Mouse (Mus musculus) midbrain, postnatal 0 days (tissue): ENCODE measurements at regions not wholly inside any gene's neighbourhood (a gene's known extent, or its start where the extent isn't known, plus 50 kb on each side); places are given as distances from the start of the nearest gene placed in this dataset.

Source experiments
- ATAC-seq: fragments of 200-750 bp; cut with Nextera tagmentation; 2 replicates; pipeline ENCODE4 v1.8.0; 2017; ENCODE audit warnings: moderate number of reproducible peaks, mild to moderate bottlenecking, moderate TSS enrichment, moderate library complexity; ENCODE audit not compliant: low FRiP score
- DNase-seq: peaks from one replicate; pipeline ENCODE4 v3.0.0-alpha.2; 2015; ENCODE audit warnings: low spot score
- H3K27ac ChIP-seq: fragments of 300-500 bp; sonication (generic); 2 replicates; pipeline ENCODE4 v1.5.1; 2014; ENCODE audit warnings: low read depth, mild to moderate bottlenecking, low read length, mixed read lengths
- H3K27me3 ChIP-seq: fragments of 300-500 bp; sonication (generic); 2 replicates; pipeline ENCODE4 v1.6.1; 2014; ENCODE audit warnings: low read length, control low read depth, mixed read lengths; ENCODE audit not compliant: insufficient read depth
- H3K36me3 ChIP-seq: fragments of 300-500 bp; sonication (generic); 2 replicates; pipeline ENCODE4 v1.6.1; 2014; ENCODE audit warnings: low read length, control low read depth, mixed read lengths; ENCODE audit not compliant: insufficient read depth
- H3K4me1 ChIP-seq: fragments of 300-500 bp; sonication (generic); 2 replicates; pipeline ENCODE4 v1.6.1; 2014; ENCODE audit warnings: mild to moderate bottlenecking, control low read depth, antibody characterized with exemption, low read length, mixed read lengths; ENCODE audit not compliant: insufficient read depth
- H3K4me2 ChIP-seq: fragments of 300-500 bp; sonication (generic); 2 replicates; pipeline ENCODE4 v1.6.1; 2014; ENCODE audit warnings: low read depth, mild to moderate bottlenecking, low read length, mixed read lengths; ENCODE audit not compliant: poor library complexity, severe bottlenecking
- H3K4me3 ChIP-seq: fragments of 300-500 bp; sonication (generic); 2 replicates; pipeline ENCODE4 v1.5.1; 2014; ENCODE audit warnings: low read depth, mild to moderate bottlenecking, low read length, moderate library complexity
- H3K9ac ChIP-seq: fragments of 300-500 bp; sonication (generic); replicated peaks from 2 replicates; pipeline ENCODE4 v1.6.1; 2014; ENCODE audit warnings: mild to moderate bottlenecking, low read length, moderate library complexity, mixed read lengths; ENCODE audit not compliant: poor library complexity, severe bottlenecking
- H3K9me3 ChIP-seq: fragments of 300-500 bp; sonication (generic); 2 replicates; pipeline ENCODE4 v1.6.1; 2016; ENCODE audit warnings: low read length, control low read depth
- CTCF ChIP-seq: IDR thresholded peaks from 2 replicates; pipeline ENCODE4 v1.5.1; 2016; ENCODE audit warnings: antibody characterized with exemption, mild to moderate bottlenecking
- WGBS: fragments of 180-500 bp; shearing (Covaris S2); extraction: QIAGEN DNeasy Blood & Tissue Kit; methylation state at CpG from one replicate; pipeline ENCODE4 v1.1.7; 2014; 5-methylcytosine and 5-hydroxymethylcytosine counted together

DNA sequence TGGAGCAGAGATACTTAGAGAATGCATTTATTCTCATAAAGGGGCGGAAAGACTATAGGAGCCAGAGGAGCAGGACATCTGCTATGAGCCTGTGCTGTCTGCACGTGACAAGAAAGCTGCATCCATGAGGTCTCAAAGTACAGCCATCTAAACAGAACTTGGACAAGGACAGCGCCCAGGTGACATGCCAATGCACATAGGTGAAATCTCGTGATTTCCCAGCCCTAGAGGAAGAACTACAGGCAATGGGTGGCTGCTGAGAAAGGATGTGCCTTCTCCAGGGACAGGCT, 681.2 kb downstream of the Pdcd6ip start:
- no peaks in the 10 kb centered on the region for H3K27me3 ChIP-seq
- no peak overlapping the region for H3K4me3 ChIP-seq
- TF ChIP-seq CTCF, result no peak
- ATAC-seq (no peak), DNase-seq (no peak)
- no peak overlapping the region for H3K4me2 ChIP-seq
- no peak overlapping the region for H3K27ac ChIP-seq
- H3K9ac ChIP-seq, result no peak overlapping the region
- 84% methylated on average over 4 of the region's 4 CpGs for WGBS
- H3K9me3 ChIP-seq, result no peaks in the 10 kb centered on the region
- H3K4me1 ChIP-seq, result no peaks in the 10 kb centered on the region
- no peaks in the 10 kb centered on the region for H3K36me3 ChIP-seq

DNA sequence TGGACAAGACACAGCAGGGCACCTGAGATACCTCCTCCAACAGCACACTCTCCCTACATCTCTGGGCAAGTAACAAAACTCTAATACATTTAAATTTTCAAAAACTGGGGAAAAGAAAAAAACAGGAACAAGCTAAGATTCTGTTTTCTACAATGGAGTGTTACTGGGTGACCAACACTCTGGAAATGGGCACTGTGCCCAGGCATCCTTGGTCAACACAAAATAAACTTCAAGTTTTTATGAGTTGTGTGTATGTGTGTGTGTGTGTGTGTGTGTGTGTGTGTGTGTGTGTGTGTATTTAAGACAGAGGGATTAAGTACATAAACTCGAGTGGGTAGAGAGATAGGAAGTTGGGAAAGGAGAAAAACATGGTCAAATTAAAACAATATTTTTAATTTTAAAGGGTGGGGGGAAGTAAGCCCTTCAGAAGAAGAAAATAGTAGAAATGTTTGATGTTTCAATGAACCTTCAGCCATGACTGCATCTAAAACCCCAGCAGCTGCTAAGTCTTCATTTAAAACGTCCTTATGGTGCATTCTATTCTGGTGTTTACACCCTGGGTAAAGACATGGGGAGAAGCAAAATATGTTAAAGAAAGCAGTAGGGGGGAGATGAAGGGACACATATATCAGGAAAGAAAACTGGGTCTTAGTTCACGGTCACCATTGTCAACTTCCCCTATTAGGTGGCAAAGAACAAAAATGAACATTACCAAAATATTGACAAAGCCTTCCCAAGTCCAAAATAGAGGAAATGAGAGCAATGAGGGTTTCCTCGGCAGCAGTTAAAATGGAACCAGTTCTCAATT, 681.8 kb downstream of the Pdcd6ip start:
- 81% methylated on average over 4 of the region's 4 CpGs for WGBS

DNA sequence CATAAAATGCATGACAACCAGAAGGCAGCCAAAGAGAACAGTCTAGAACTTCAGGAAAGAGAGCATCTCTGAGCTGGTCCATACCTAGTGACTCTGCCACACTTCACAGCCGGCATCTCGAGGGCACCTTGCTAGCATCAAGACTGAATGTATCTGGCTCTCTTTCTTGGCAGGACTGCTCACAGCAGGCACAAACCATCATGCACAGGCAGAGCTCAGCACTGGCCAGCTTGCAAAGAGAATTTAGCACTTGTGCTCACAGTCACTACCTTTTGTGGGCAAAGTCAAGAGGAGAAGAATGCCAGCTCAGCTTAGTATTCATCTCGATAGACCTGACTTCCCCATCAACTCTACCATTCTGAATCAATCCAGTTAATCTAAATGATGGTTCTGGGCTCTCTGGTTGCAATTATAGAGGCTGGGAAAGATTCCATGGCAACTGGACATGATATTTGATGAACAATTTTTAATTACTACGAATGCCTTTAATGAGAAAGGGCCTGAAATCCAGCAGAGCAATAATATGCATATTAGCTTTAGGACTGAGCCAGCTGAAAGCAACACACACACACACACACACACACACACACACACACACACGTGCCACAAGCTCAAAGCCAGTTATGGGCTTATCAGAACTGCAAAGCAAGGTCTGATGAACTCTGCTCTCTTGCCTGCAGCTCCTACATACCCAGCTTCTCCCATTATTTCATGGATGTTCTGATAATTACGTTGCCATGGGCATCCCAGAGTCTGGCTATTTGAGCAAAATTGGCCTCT, 686.0 kb downstream of the Pdcd6ip start:
- Histone ChIP-seq H3K4me2 (no peak overlapping the region), H3K4me3 (no peak overlapping the region), H3K9ac (no peak overlapping the region), H3K4me1 (no peaks in the 10 kb centered on the region), H3K9me3 (no peaks in the 10 kb centered on the region), H3K27me3 (no peaks in the 10 kb centered on the region), H3K36me3 (no peaks in the 10 kb centered on the region), H3K27ac (no peak overlapping the region)
- ATAC-seq (no peak), DNase-seq (peak; percentile 24)
- WGBS, result 63% methylated on average over 6 of the region's 6 CpGs
- no peak for TF ChIP-seq CTCF

More for the DNA sequence above, 681.8 kb downstream of the Pdcd6ip start:
- Histone ChIP-seq H3K27ac (no peak overlapping the region), H3K9me3 (no peaks in the 10 kb centered on the region), H3K27me3 (no peaks in the 10 kb centered on the region), H3K4me1 (no peaks in the 10 kb centered on the region), H3K4me3 (no peak overlapping the region), H3K4me2 (no peak overlapping the region), H3K36me3 (no peaks in the 10 kb centered on the region), H3K9ac (no peak overlapping the region)
- TF ChIP-seq CTCF, result no peak
- DNase-seq (no peak), ATAC-seq (no peak)

DNA sequence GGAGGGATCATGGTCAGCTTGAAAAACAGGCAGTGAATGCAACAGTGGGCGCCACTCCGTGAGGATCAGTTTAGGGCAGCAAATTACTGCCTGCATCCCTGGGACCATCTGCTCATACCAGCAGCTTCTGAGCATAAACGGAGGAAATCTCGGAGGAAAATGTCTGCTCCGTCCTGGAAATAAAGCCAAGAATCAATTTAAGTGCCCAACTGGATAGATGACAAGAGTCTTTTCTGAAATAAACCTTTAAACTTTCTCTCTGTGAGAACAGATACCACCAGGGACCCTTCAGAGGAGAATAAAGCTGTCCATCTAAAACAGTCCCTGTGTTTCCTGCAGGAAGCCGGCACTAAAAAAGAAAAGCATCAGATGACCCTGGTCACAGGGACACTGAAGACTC, 688.5 kb downstream of the Pdcd6ip start:
- ATAC-seq (no peak), DNase-seq (peak; percentile 20)
- TF ChIP-seq CTCF, result no peak
- 53% methylated on average over 6 of the region's 6 CpGs for WGBS
- no peaks in the 10 kb centered on the region for H3K36me3 ChIP-seq
- no peaks in the 10 kb centered on the region for H3K4me1 ChIP-seq
- no peak overlapping the region for H3K27ac ChIP-seq
- H3K27me3 ChIP-seq, result no peaks in the 10 kb centered on the region
- H3K4me2 ChIP-seq, result no peak overlapping the region
- H3K4me3 ChIP-seq, result no peak overlapping the region
- no peak overlapping the region for H3K9ac ChIP-seq
- no peaks in the 10 kb centered on the region for H3K9me3 ChIP-seq

DNA sequence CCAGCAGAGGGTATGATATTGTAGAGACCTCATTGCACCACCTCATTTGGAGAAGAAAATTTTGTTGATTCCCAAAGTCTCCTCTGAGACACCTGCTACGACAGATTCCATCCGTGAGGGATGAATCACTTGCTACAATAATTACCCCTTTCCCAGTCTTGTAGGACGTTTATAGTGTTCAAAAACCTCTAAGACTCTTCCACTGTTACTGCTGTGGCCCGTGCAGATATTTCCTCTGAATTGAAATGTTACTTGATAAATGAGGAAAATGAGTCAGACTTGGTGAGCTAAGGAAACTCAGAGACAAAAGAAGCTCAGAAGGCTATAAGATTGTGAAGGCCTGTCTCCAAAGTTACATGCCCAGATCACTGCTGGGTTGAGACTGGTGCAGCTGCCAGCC, 700.0 kb downstream of the Pdcd6ip start:
- no peak overlapping the region for H3K4me3 ChIP-seq
- ATAC-seq, result no peak
- TF ChIP-seq CTCF, result no peak
- no peaks in the 10 kb centered on the region for H3K36me3 ChIP-seq
- DNase-seq, result no peak
- WGBS, result 81% methylated on average over 4 of the region's 4 CpGs
- H3K4me2 ChIP-seq, result no peak overlapping the region
- H3K4me1 ChIP-seq, result 0 out of 2 replicates have a peak, but pooled peaks cover 3% of the 10 kb centered on the region
- no peaks in the 10 kb centered on the region for H3K27me3 ChIP-seq
- H3K9ac ChIP-seq, result no peak overlapping the region
- H3K9me3 ChIP-seq, result no peaks in the 10 kb centered on the region
- H3K27ac ChIP-seq, result no peak overlapping the region

DNA sequence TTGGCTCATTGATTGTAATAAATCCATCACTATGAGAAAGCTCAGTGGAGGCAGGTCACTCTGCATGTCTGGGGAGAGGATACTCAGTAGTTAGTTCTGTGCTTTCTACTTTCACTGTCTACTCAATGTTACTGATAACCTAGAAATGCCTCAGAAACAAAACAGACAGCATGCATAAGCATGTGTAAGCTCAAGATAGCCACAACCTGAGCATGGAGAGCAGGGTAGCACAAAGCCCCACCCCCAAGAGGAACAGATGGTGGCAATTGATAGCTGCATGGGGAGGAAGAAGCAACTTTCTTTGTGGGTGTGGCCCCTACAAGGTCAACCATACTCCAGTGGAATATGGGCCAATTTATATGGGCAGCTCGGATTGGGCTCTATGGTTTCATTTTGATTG, 711.9 kb downstream of the Pdcd6ip start:
- Histone ChIP-seq H3K36me3 (no peaks in the 10 kb centered on the region), H3K4me2 (no peak overlapping the region), H3K9ac (no peak overlapping the region), H3K4me3 (no peak overlapping the region), H3K9me3 (no peaks in the 10 kb centered on the region), H3K27me3 (no peaks in the 10 kb centered on the region), H3K4me1 (no peaks in the 10 kb centered on the region), H3K27ac (no peak overlapping the region)
- no peak for ATAC-seq
- TF ChIP-seq CTCF, result no peak
- 86% methylated on average over 1 of the region's 1 CpGs for WGBS
- DNase-seq, result no peak
